Mouse (Mus musculus) ES-E14 (cell line): ENCODE results near the gene Map2k3. TPM values are rescaled to one million over a fixed set of nuclear protein-coding genes. Genes with fewer than 3 reads are reported as not detected.

Experiments used
- DNase-seq: peaks from one replicate; pipeline ENCODE4 v3.0.0-alpha.2; 2013; ENCODE audit warnings: low read depth, low spot score
- H3K27ac ChIP-seq: 2 replicates; pipeline ENCODE4 v1.5.1; 2012; ENCODE audit warnings: low read depth, mild to moderate bottlenecking, low read length, moderate library complexity, mixed read lengths; ENCODE audit not compliant: poor library complexity, insufficient read depth, severe bottlenecking
- H3K36me3 ChIP-seq: 2 replicates; pipeline ENCODE4 v1.6.1; 2012; ENCODE audit warnings: mild to moderate bottlenecking, low read length, moderate library complexity, mixed read lengths; ENCODE audit not compliant: control insufficient read depth, poor library complexity, insufficient read depth, severe bottlenecking
- H3K4me1 ChIP-seq, 2 experiments: fragments of 150-350 bp in 1 of 2; sonication (generic) in 1 of 2; 2 replicates each; pipeline ENCODE4 v1.6.1; 2012; ENCODE audit warnings: low read length in 2 of 2, mild to moderate bottlenecking in 1 of 2, mixed read lengths in 1 of 2; ENCODE audit not compliant: control insufficient read depth in 2 of 2, insufficient read depth in 2 of 2, poor library complexity in 1 of 2
- H3K4me3 ChIP-seq, 2 experiments: fragments of 150-350 bp in 1 of 2; sonication (generic) in 1 of 2; 2 replicates each; pipeline ENCODE4 v1.5.1; 2012; ENCODE audit warnings: low read length in 2 of 2, low read depth in 1 of 2, mild to moderate bottlenecking in 1 of 2, mixed read lengths in 1 of 2; ENCODE audit not compliant: insufficient read depth in 1 of 2, poor library complexity in 1 of 2, severe bottlenecking in 1 of 2
- H3K9ac ChIP-seq: 2 replicates; pipeline ENCODE4 v1.6.1; 2012; ENCODE audit warnings: low read depth, mild to moderate bottlenecking, low read length, mixed read lengths; ENCODE audit not compliant: poor library complexity, insufficient read depth, severe bottlenecking
- H3K9me3 ChIP-seq: fragments of 150-350 bp; sonication (generic); 2 replicates; pipeline ENCODE4 v1.6.1; 2012; ENCODE audit warnings: low read depth, mild to moderate bottlenecking, low read length; ENCODE audit not compliant: control insufficient read depth, insufficient read depth
- CHD2 ChIP-seq: IDR thresholded peaks from 2 replicates; pipeline ENCODE4 v1.6.1; 2014; ENCODE audit warnings: mild to moderate bottlenecking, low read depth, low read length, inconsistent platforms
- HCFC1 ChIP-seq: IDR thresholded peaks from 2 replicates; pipeline ENCODE4 v1.6.1; 2012; ENCODE audit warnings: low read length, inconsistent platforms, borderline replicate concordance; ENCODE audit not compliant: insufficient read depth
- MAFK ChIP-seq: IDR thresholded peaks from 2 replicates; pipeline ENCODE4 v1.6.1; 2014; ENCODE audit warnings: mild to moderate bottlenecking, low read depth, low read length, inconsistent platforms; ENCODE audit not compliant: insufficient read depth
- ZC3H11A ChIP-seq: IDR thresholded peaks from 2 replicates; pipeline ENCODE4 v1.6.1; 2012; ENCODE audit warnings: low read depth, mild to moderate bottlenecking, inconsistent platforms, low read length, borderline replicate concordance
- ZNF384 ChIP-seq: IDR thresholded peaks from 2 replicates; pipeline ENCODE4 v1.6.1; 2012; ENCODE audit warnings: low read depth, low read length, inconsistent platforms
- in situ Hi-C, 2 experiments: fragments of 600-800 bp; cut with MboI; formaldehyde crosslinking; loops; one replicate each; pipeline ENCODE4 v1.15.1; 2025; ENCODE audit warnings: low sequenced_read_pairs in 2 of 2, inconsistent platforms in 1 of 2; ENCODE audit not compliant: unreplicated experiment in 2 of 2
- total RNA-seq: library from RNA; depleted of rRNA; stranded (reverse); fragments of 300-350 nt; gene quantifications from 2 replicates; pipeline ENCODE4 v1.2.3, GENCODE M21; 2012

The Map2k3 gene
- total RNA-seq, 1 experiment: 30.3 TPM

DNA sequence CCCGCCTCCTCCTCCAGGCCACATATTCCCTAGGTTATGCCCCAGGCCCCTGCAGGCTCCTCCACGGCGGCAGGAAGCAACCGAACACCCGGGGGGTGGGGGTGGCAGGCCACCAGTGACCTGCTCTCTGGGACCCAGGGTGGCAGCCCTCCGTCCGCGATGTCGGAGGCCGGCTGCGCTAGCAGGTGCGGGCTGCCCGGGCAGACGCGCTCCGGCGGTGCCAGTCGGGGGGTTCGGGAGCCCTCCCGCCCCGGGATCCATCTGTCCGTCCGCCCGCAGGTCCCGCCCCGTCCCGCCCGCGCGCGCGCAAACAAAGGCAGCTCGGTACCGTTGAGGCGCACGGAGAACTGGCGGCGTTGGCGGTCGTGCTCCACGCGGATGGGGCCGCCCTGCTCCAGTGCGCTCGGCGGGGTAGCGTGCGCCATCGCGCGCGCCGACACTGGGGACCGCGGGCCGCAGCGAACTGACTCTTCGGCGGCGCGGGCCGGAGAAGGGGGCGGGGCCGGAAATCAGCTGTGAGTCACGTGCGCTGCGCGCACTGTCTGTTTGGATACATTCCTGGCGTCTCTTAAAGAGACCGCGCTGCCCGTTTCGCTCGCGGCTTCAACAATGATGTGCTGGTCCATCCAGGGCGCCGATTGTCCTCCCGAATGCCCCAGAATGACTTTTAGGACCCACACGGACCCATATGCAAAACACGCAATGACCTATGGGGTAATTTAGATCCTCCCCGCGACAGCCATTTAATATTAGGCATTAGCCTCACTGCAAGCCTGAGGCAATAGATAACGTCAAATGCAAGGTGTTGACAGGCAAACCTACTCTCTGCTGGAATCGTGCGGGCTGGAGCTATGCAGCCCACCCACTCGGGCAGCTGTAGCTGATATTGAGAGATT, 18.3 kb upstream of the Map2k3 start:
- Histone ChIP-seq H3K9me3 (no peaks in the 10 kb centered on the region), H3K9ac (peak overlapping the region; percentile 87), H3K27ac (0 out of 2 replicates have a peak overlapping the region, but pooled peaks have one; percentile 9), H3K4me1 (peaks cover 11 to 35% of the 10 kb centered on the region in 2 experiments), H3K36me3 (0 out of 2 replicates have a peak, but pooled peaks cover 2% of the 10 kb centered on the region), H3K4me3 (peak overlapping the region; percentile 87 to 90)
- in situ Hi-C loops: no loop called here
- DNase-seq: peak; percentile 74
- TF ChIP-seq HCFC1: peak; percentile 68; the same call in 1 of the 2 replicates
- TF ChIP-seq ZNF384: no peak
- no peak for TF ChIP-seq ZC3H11A

DNA sequence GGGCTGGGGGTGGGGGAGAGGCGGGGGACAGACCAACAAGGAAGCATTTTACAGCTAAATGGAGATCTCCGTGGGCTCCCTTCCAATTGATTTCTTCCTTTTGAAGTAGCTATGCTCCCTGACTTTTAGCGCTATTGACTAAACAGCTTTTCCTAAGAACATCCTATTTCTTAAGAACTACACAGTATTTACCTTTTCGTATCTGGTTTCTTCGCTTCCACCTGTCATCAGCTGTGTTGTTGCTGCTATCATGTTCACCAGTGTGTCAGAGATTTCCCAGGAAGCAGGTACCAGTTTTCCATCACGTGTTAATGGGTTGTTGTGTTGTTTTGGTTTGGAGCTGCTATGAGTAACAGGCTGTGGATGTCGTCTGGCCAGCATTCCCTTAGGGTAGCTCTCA, 17.3 kb upstream of the Map2k3 start, which contains the start of gene Natd1:
Gene Natd1 (minus strand): TSS at position 260 of the 400 bp plus-strand sequence.
- H3K27ac ChIP-seq: 0 out of 2 replicates have a peak within 1 kb of the TSS, but pooled peaks have one; percentile 9
- H3K9me3 ChIP-seq: no peaks in the 10 kb centered on the region
- no peak for DNase-seq
- H3K4me3 ChIP-seq: peak within 1 kb of the TSS; percentile 87 to 90
- no peak for TF ChIP-seq CHD2
- no peak for TF ChIP-seq ZNF384
- TF ChIP-seq ZC3H11A: no peak
- TF ChIP-seq HCFC1: no peak
- no peak for TF ChIP-seq MAFK
- peak within 1 kb of the TSS; percentile 87 for H3K9ac ChIP-seq
- peaks cover 11 to 35% of the 10 kb centered on the region in 2 experiments for H3K4me1 ChIP-seq
- in situ Hi-C loops: no loop called here
- H3K36me3 ChIP-seq: 0 out of 2 replicates have a peak, but pooled peaks cover 2% of the 10 kb centered on the region

DNA sequence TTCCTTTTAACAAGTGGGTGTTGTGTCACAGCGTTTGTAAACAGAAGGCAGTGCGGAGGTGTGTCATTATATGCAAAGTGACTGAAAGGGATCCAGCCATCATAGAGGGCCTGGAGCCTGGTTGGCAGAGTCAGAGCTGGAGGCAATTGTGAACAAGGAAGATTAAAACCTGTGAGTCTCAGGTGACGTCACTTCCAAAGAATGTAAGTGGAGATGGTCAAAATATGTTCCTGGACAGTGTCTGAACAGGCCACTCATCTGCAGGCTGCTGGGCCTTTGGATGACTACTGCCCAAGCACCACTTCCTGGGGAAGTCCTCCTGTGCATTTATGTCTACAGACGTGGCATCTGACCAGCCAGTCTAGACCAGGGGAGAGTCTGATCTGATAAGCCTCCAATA, 16.6 kb upstream of the Map2k3 start:
- in situ Hi-C loops: no loop called here

DNA sequence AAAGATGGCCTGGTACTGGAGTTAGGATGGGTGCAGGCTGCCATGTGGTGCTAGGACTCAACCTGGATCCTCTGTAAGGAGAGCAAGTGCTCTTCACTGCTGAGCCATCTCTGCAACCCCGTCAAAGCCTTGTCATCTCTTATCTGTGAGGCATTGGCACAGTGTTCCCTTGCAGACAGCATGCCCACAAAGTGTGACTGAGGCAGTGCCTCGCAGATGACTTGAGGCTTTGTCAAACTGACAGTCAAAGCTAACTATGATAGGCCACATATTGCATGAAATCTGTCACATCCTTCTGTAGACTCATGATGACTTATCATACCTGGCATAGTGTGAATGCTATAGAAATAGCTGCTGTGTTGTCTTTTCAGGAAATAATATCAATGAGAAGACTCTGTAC, 11.8 kb upstream of the Map2k3 start:
- in situ Hi-C loops: no loop called here
- peaks cover 9% of the 10 kb centered on the region; the same call in 1 of the 2 replicates for H3K36me3 ChIP-seq
- no peak overlapping the region for H3K27ac ChIP-seq
- TF ChIP-seq CHD2 (no peak), ZNF384 (no peak)
- peaks cover 23 to 47% of the 10 kb centered on the region in 2 experiments for H3K4me1 ChIP-seq
- H3K9ac ChIP-seq: no peak overlapping the region
- no peaks in the 10 kb centered on the region for H3K9me3 ChIP-seq
- H3K4me3 ChIP-seq: no peak overlapping the region
- DNase-seq: no peak

More for the DNA sequence above, 16.6 kb upstream of the Map2k3 start:
- Histone ChIP-seq H3K4me3 (no peak overlapping the region), H3K9me3 (no peaks in the 10 kb centered on the region), H3K4me1 (peaks cover 11 to 33% of the 10 kb centered on the region in 2 experiments), H3K27ac (no peak overlapping the region), H3K9ac (no peak overlapping the region), H3K36me3 (peaks cover 3% of the 10 kb centered on the region; the same call in 1 of the 2 replicates)
- no peak for DNase-seq
- TF ChIP-seq CHD2 (no peak), ZC3H11A (no peak), HCFC1 (no peak), ZNF384 (no peak), MAFK (no peak)
